Mouse (Mus musculus): ENCODE measurements around the gene Grk2. TPM values are rescaled to one million over a fixed set of nuclear protein-coding genes. Genes with fewer than 3 reads are reported as not detected.
"Not testable (repeated sequence)": the region's sequence is repeated elsewhere in the genome, so short reads cannot be mapped to it uniquely, and the experiment has no call there.

Gene Grk2
- total and polyA plus RNA-seq, 3 experiments = 49.1 to 60.4 (median 49.7) TPM

- peak; percentile 78 for DNase-seq
Observed at GRCm38 (mm10) chr19:4270187-4270586, 35.8 kb downstream of the Grk2 start.

GRCm38 (mm10) chr19:4268566-4269361, 37.3 kb downstream of the Grk2 start, which contains the start of gene Ssh3:
TSS of gene Ssh3 (minus strand) at chr19:4269180.
- peak; percentile 89 for DNase-seq

GRCm38 (mm10) chr19:4265956-4266355, 40.1 kb downstream of the Grk2 start:
- no peak for DNase-seq

- peak; percentile 46 for DNase-seq
Observed at GRCm38 (mm10) chr19:4264171-4264780, 41.7 kb downstream of the Grk2 start.

GRCm38 (mm10) chr19:4263702-4264101, 42.3 kb downstream of the Grk2 start:
- DNase-seq = no peak

GRCm38 (mm10) chr19:4262756-4263155, 43.3 kb downstream of the Grk2 start:
- DNase-seq = no peak

GRCm38 (mm10) chr19:4261038-4261698, 44.9 kb downstream of the Grk2 start:
- no peak for DNase-seq

GRCm38 (mm10) chr19:4257897-4258252, 48.1 kb downstream of the Grk2 start:
- DNase-seq = no peak

GRCm38 (mm10) chr19:4257216-4257896, 48.7 kb downstream of the Grk2 start:
- peak; percentile 94 for DNase-seq

- DNase-seq = no peak
Observed at GRCm38 (mm10) chr19:4255583-4256162, 50.3 kb downstream of the Grk2 start.

GRCm38 (mm10) chr19:4254230-4254629, 51.8 kb downstream of the Grk2 start:
- DNase-seq = no peak

- DNase-seq = not testable (repeated sequence)
Observed at GRCm38 (mm10) chr19:4248683-4249082, 57.3 kb downstream of the Grk2 start.

GRCm38 (mm10) chr19:4247010-4247409, 59.0 kb downstream of the Grk2 start:
- no peak for DNase-seq

- DNase-seq = no peak
Observed at GRCm38 (mm10) chr19:4244775-4245174, 61.2 kb downstream of the Grk2 start.

GRCm38 (mm10) chr19:4242416-4242815, 63.6 kb downstream of the Grk2 start:
- DNase-seq = no peak

GRCm38 (mm10) chr19:4240247-4240668, 65.8 kb downstream of the Grk2 start:
- DNase-seq = no peak

Small RNA genes lying within 50 kb of the gene (microRNA-seq; reads per million reads assigned to microRNA genes)
- gene Mir6985 = 0.44 to 2.5 reads per million in 2 experiments

Other genes starting within 250 kb of the Grk2 start
- 1 to 10 TPM in 1 of 2 experiments, under 1 TPM in 1; 0.62 to 2.3 TPM for gene Gstp3, start 246.7 kb downstream of the Grk2 start, total RNA-seq (2021)
- gene Gstp3, start 246.7 kb downstream of the Grk2 start, polyA plus RNA-seq (2012; rRNA removed) = 0.79 and 0.83 TPM in 2 replicates
- gene Cabp2, start 224.6 kb downstream of the Grk2 start, total RNA-seq (2021) = not detected
- not detected in 2 replicates for gene Cabp2, start 224.6 kb downstream of the Grk2 start, polyA plus RNA-seq (2012; rRNA removed)
- 100 to 1,000 TPM; 128 to 131 TPM for gene Cdk2ap2, start 209.0 kb downstream of the Grk2 start, total RNA-seq (2021)
- gene Cdk2ap2, start 209.0 kb downstream of the Grk2 start, polyA plus RNA-seq (2012; rRNA removed) = 339 and 371 TPM in 2 replicates
- gene Pitpnm1, start 206.2 kb downstream of the Grk2 start, total RNA-seq (2021) = 10 to 100 TPM; 87.4 to 87.6 TPM
- 164 and 171 TPM in 2 replicates for gene Pitpnm1, start 206.2 kb downstream of the Grk2 start, polyA plus RNA-seq (2012; rRNA removed)
- gene Aip, start 180.4 kb downstream of the Grk2 start, total RNA-seq (2021) = 100 to 1,000 TPM; 102 to 134 TPM
- 89.5 and 99.3 TPM in 2 replicates for gene Aip, start 180.4 kb downstream of the Grk2 start, polyA plus RNA-seq (2012; rRNA removed)
- gene Gpr152, start 166.4 kb downstream of the Grk2 start, total RNA-seq (2021) = under 1 TPM; 0.09 to 0.17 TPM
- 0.10 and 0.18 TPM in 2 replicates for gene Gpr152, start 166.4 kb downstream of the Grk2 start, polyA plus RNA-seq (2012; rRNA removed)
- under 1 TPM; 0.29 to 0.69 TPM for gene Cabp4, start 162.2 kb downstream of the Grk2 start, total RNA-seq (2021)
- gene Cabp4, start 162.2 kb downstream of the Grk2 start, polyA plus RNA-seq (2012; rRNA removed) = 0.12 and 0.26 TPM in 2 replicates
- gene Coro1b, start 157.6 kb downstream of the Grk2 start, total RNA-seq (2021) = 100 to 1,000 TPM; 154 to 202 TPM
- 199 and 225 TPM in 2 replicates for gene Coro1b, start 157.6 kb downstream of the Grk2 start, polyA plus RNA-seq (2012; rRNA removed)
- gene Ptprcap, start 152.6 kb downstream of the Grk2 start, total RNA-seq (2021) = 1 to 10 TPM; 2.5 to 5.7 TPM
- 54.9 and 57.6 TPM in 2 replicates for gene Ptprcap, start 152.6 kb downstream of the Grk2 start, polyA plus RNA-seq (2012; rRNA removed)
- gene Rps6kb2, start 142.9 kb downstream of the Grk2 start, total RNA-seq (2021) = 10 to 100 TPM; 27.6 to 39.5 TPM
- 48.3 and 60.8 TPM in 2 replicates for gene Rps6kb2, start 142.9 kb downstream of the Grk2 start, polyA plus RNA-seq (2012; rRNA removed)
- gene Carns1, start 130.7 kb downstream of the Grk2 start, total RNA-seq (2021) = 1 to 10 TPM; 2.9 to 5.8 TPM
- gene Carns1, start 130.7 kb downstream of the Grk2 start, polyA plus RNA-seq (2012; rRNA removed) = 3.8 and 5.1 TPM in 2 replicates
- gene Tbc1d10c, start 114.9 kb downstream of the Grk2 start, total RNA-seq (2021) = under 1 TPM in 1 of 2 experiments, not detected in 1; 0.97 TPM
- 2.1 and 4.8 TPM in 2 replicates for gene Tbc1d10c, start 114.9 kb downstream of the Grk2 start, polyA plus RNA-seq (2012; rRNA removed)
- gene Ppp1ca, start 114.2 kb downstream of the Grk2 start, total RNA-seq (2021) = 100 to 1,000 TPM; 342 to 392 TPM
- gene Ppp1ca, start 114.2 kb downstream of the Grk2 start, polyA plus RNA-seq (2012; rRNA removed) = 443 and 514 TPM in 2 replicates
- gene Rad9a, start 104.6 kb downstream of the Grk2 start, total RNA-seq (2021) = 10 to 100 TPM in 1 of 2 experiments, 1 to 10 TPM in 1; 6.9 to 12.3 TPM
- 16.4 and 17.2 TPM in 2 replicates for gene Rad9a, start 104.6 kb downstream of the Grk2 start, polyA plus RNA-seq (2012; rRNA removed)
- gene Clcf1, start 92.0 kb downstream of the Grk2 start, total RNA-seq (2021) = 1 to 10 TPM; 5.5 to 9.0 TPM
- 16.3 and 19.3 TPM in 2 replicates for gene Clcf1, start 92.0 kb downstream of the Grk2 start, polyA plus RNA-seq (2012; rRNA removed)
- not detected for gene AC109138.7, start 91.9 kb downstream of the Grk2 start, total RNA-seq (2021)
- not detected in 2 replicates for gene AC109138.7, start 91.9 kb downstream of the Grk2 start, polyA plus RNA-seq (2012; rRNA removed)
- gene Pold4, start 74.3 kb downstream of the Grk2 start, total RNA-seq (2021) = 10 to 100 TPM; 41.9 to 52.3 TPM
- 112 and 146 TPM in 2 replicates for gene Pold4, start 74.3 kb downstream of the Grk2 start, polyA plus RNA-seq (2012; rRNA removed)
- 10 to 100 TPM; 30.9 to 34.4 TPM for gene Ssh3, start 37.0 kb downstream of the Grk2 start, total RNA-seq (2021)
- gene Ssh3, start 37.0 kb downstream of the Grk2 start, polyA plus RNA-seq (2012; rRNA removed) = 67.4 and 86.6 TPM in 2 replicates
- 1 to 10 TPM; 2.5 to 5.7 TPM for gene Ankrd13d, start 23.1 kb downstream of the Grk2 start, total RNA-seq (2021)
- 5.4 and 8.3 TPM in 2 replicates for gene Ankrd13d, start 23.1 kb downstream of the Grk2 start, polyA plus RNA-seq (2012; rRNA removed)
- 100 to 1,000 TPM in 1 of 2 experiments, 10 to 100 TPM in 1; 81.7 to 155 TPM for gene Kdm2a, start 92.1 kb upstream of the Grk2 start, total RNA-seq (2021)
- 66.3 and 78.0 TPM in 2 replicates for gene Kdm2a, start 92.1 kb upstream of the Grk2 start, polyA plus RNA-seq (2012; rRNA removed)
- gene Rhod, start 133.2 kb upstream of the Grk2 start, total RNA-seq (2021) = 10 to 100 TPM; 25.7 to 36.4 TPM
- 35.2 and 39.5 TPM in 2 replicates for gene Rhod, start 133.2 kb upstream of the Grk2 start, polyA plus RNA-seq (2012; rRNA removed)
- gene Syt12, start 171.2 kb upstream of the Grk2 start, total RNA-seq (2021) = 10 to 100 TPM; 58.0 to 74.0 TPM
- 124 and 143 TPM in 2 replicates for gene Syt12, start 171.2 kb upstream of the Grk2 start, polyA plus RNA-seq (2012; rRNA removed)
- 10 to 100 TPM; 41.3 to 58.6 TPM for gene 2010003K11Rik, start 192.4 kb upstream of the Grk2 start, total RNA-seq (2021)
- 6.4 and 8.5 TPM in 2 replicates for gene 2010003K11Rik, start 192.4 kb upstream of the Grk2 start, polyA plus RNA-seq (2012; rRNA removed)
- gene Pcx, start 204.2 kb upstream of the Grk2 start, total RNA-seq (2021) = 100 to 1,000 TPM; 536 to 579 TPM
- gene Pcx, start 204.2 kb upstream of the Grk2 start, polyA plus RNA-seq (2012; rRNA removed) = 474 and 524 TPM in 2 replicates